Mouse (Mus musculus): ENCODE results near the gene Itga9.

The Itga9 gene

GRCm38 (mm10) chr9:118722789-118723325 lies 116.4 kb downstream of the Itga9 start:
- no peak for DNase-seq (ENCODE audit: low read depth in 2 of 2, low spot score in 2 of 2)

DNA sequence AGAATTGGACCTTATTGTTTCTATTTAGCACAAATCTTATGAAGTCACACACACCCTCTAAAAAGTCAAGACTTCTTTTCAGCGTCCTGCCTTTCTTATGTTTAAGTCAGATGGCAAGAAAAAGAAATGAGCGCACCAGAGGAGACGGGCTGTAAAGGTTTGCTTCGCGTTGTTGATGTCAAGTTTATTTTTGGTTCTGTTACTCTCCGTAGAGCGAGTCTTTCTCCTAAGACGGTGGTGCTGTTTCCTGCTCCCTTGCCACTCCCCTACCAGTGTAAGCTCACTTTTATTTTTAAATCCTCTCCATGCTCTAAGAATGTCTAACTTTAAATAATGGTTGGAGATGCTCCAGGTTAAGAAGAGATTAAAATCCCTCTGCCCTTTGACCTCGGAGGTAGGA lies 118.6 kb downstream of the Itga9 start:
- no peak for DNase-seq (ENCODE audit: low read depth in 2 of 2, low spot score in 2 of 2)

DNA sequence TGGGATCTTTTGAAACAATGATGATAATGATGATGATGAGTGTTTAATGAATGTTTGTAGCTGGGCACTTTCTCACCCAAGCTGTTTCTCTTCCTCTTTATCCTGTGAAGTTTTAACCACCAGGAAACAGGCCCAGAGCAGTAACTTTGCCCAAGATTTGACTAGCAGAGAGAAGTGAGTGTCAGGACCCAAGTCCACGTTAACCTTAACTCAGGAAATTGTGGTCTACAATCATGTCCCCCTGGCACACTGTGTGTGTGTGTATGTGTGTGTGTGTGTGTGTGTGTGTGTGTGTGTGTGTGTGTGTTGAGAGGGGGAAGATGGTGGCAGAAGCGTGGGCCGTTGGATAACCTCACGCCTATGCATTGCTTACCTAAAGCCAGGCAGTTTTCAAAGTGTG lies 120.1 kb downstream of the Itga9 start:
- DNase-seq (ENCODE audit: low read depth in 2 of 2, low spot score in 2 of 2), result no peak

- DNase-seq (ENCODE audit: low read depth in 2 of 2, low spot score in 2 of 2), result no peak
Measured at GRCm38 (mm10) chr9:118728296-118728695, 121.8 kb downstream of the Itga9 start.

GRCm38 (mm10) chr9:118728987-118729386 lies 122.5 kb downstream of the Itga9 start:
- no peak for DNase-seq (ENCODE audit: low read depth in 2 of 2, low spot score in 2 of 2)

- DNase-seq (ENCODE audit: low read depth in 2 of 2, low spot score in 2 of 2), result no peak
Measured at GRCm38 (mm10) chr9:118730172-118730571, 123.7 kb downstream of the Itga9 start.

- no peak for DNase-seq (ENCODE audit: low read depth in 2 of 2, low spot score in 2 of 2)
Measured at GRCm38 (mm10) chr9:118730871-118731390, 124.4 kb downstream of the Itga9 start.

DNA sequence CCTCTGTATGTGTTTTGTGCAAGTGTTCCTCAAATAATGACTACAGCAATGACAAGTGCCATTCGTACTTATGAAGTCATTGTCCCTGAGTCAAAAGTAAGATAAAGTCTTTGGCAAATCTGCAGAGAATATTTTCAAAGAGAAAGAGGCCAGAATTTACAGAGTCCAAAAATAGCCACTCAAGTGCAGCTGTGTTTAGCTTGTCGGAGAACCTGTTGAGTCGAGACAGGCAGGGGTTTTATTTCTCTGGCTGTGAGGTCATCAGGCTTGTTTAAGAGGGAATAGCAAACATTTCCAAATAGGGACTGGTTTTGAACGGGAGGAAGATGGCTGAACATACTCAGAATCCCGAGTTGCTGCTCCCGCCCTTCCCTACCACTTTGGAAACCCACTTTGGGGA lies 125.2 kb downstream of the Itga9 start:
- DNase-seq (ENCODE audit: low read depth in 2 of 2, low spot score in 2 of 2), result no peak

- DNase-seq (ENCODE audit: low read depth in 2 of 2, low spot score in 2 of 2), result no peak
Measured at GRCm38 (mm10) chr9:118733601-118734000, 127.1 kb downstream of the Itga9 start.

DNA sequence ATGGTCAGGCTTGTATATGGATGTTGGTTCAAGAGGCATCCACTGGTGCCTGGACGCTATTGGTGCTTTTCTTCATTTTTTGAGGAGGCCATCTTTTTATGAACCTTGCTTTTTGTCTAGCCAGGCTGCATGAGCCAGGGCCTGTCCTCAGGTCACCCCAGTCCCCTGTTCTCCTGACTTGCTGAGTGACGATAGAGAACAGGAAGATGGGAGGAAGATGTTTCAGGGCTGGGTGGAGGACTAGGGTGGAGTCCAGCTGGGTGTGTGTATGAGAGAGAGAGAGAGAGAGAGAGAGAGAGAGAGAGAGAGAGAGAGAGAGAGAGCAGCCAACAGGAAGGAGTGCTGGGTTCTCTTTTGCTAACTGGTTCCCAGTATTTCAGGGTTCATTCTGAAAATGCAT lies 130.6 kb downstream of the Itga9 start:
- no peak for DNase-seq (ENCODE audit: low read depth in 2 of 2, low spot score in 2 of 2)

GRCm38 (mm10) chr9:118737601-118738137 lies 131.2 kb downstream of the Itga9 start:
- no peak for DNase-seq (ENCODE audit: low read depth in 2 of 2, low spot score in 2 of 2)

GRCm38 (mm10) chr9:118738311-118738710 lies 131.8 kb downstream of the Itga9 start:
- no peak for DNase-seq (ENCODE audit: low read depth in 2 of 2, low spot score in 2 of 2)

DNA sequence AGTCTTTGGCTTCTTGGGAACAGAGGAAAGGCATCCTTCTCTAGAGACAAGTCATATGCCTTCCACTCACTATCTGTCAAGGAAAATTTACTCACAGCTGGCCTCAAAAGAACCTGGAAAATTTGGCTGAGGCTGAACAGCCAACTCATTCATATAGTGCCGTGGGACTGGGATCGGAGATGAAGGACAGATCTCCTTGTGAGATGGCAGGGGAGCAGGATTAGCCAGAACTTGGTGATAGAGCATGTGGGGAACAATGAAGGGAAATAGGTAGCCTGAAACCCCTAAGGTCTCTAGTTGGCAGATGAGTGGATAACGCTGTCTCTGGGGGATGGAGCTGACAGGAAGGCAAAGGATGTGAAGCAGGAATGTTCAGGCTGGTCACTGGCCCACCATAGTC lies 132.6 kb downstream of the Itga9 start:
- DNase-seq (ENCODE audit: low read depth in 2 of 2, low spot score in 2 of 2), result no peak

DNA sequence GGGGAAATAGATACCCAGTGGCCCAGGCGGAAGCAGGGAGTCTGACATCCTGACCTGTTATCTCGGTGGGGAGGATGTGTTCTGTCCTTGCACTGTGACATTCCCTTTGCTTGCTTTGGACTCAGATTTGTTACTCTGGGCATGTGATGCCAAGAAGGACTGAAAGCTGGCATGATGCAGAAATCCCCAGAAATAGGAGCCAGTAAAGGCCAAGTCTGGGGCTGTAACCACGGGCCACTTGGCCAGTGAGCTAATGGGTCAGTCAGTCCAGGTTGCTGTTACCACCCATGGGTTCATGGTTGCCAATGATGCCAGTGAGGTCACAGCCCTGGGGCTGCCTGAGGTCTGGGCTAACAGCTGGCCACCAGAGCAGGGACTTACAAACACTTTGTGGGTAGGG lies 133.2 kb downstream of the Itga9 start:
- DNase-seq (ENCODE audit: low read depth in 2 of 2, low spot score in 2 of 2), result no peak

GRCm38 (mm10) chr9:118741268-118741667 lies 134.8 kb downstream of the Itga9 start:
- no peak for DNase-seq (ENCODE audit: low read depth in 2 of 2, low spot score in 2 of 2)

DNA sequence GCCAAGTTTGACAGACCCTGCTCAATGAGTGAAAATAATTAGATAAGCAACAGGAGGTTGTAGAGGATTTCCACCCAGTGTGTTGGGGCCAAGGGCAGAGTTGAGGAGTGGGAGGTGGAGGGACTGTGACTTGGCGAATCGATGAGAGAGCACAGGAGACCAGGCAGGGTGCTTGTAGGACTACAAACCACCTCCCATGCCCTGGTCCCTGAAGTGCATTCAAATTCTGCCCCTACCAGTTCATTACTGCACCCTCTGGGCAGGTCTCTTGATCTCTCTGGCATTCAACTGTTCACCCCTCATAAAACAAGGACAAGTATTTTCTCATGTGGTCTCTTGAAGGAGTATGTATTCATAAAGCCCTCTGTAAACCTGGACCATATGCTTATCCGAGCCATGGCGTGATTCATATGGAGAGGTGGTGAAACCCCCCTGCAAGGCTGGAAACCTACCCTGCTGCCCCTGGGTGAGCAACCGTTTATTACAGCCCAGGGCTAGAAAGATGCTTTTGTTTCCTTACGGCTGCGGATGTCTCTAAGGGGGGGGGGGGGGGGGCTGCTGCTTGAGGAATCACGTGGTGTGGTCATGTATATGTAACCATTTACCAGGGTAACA lies 143.0 kb downstream of the Itga9 start:
- no peak for DNase-seq (ENCODE audit: low read depth in 2 of 2, low spot score in 2 of 2)

GRCm38 (mm10) chr9:118750828-118751227 lies 144.3 kb downstream of the Itga9 start:
- DNase-seq (ENCODE audit: low read depth in 2 of 2, low spot score in 2 of 2), result peak in 1 of 2 experiments; percentile 28

GRCm38 (mm10) chr9:118752376-118752775 lies 145.9 kb downstream of the Itga9 start:
- no peak for DNase-seq (ENCODE audit: low read depth in 2 of 2, low spot score in 2 of 2)

DNA sequence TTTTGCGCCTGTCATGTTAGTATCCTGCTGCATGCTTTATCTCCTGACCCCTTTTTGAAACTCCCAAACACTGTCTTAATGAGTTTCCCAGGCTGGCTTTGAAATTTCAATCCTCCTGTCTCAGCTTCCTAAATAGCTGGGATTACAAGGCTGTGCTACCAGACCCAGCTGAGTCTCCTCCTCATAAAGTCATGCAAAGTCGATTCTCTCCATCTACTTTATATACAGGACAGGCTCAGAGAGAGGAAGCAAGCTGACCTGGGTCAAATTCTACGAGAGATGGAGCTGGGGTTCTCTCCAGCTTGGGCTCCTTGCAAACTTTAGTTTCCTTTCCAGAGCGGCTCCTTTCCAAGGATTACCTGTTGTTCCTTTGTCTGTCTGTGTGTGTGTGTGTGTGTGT lies 153.0 kb downstream of the Itga9 start:
- DNase-seq (ENCODE audit: low read depth in 2 of 2, low spot score in 2 of 2), result no peak

DNA sequence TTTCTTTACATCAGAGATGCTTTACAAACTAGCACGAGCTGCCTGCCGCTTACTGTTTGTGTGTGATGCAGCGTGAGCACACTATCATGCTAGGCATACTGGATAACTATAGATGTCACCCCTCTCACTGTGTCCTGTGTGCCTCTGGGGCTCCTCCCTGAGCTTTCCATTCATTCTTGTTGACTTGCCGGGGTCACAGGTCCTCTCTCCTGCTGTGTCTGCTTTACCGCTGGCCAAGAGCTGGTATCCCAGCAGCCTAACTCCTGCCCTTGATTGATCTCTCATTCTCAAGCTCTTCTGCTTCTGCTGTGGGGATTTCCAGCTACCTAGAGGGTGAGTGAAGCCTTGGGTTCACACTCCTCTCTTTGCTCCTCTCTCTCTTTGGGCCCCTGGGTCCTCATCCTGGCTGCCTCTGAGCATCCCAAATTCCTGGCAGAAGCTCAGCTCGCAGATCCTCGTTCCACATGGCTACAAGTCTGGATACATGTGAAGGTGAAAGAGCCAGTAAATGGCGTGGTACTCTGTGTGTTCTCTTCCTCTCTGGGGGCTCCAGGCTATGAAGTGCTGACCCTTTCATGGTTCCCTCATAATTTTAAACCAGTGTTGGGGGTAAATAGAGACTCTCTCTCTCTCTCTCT lies 155.6 kb downstream of the Itga9 start:
- no peak for DNase-seq (ENCODE audit: low read depth in 2 of 2, low spot score in 2 of 2)

DNA sequence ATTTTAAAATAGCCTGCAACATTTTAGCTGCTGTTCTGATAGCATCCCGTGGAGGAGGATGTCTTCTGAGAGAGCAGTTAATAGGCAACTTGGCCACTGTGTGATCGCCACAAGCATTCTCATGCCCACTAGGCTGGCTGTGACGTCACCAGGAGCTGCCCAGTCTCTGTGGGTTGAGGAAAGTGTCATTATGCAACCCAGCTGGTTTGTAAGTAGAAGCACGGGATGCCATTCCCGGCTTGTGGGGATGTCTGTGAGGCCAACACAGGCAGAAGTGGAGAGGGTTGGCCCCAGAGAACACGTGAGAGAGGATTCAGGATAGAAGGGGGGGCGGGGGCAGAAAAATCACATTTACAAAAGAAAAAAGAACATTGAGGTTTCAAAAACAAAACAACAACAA lies 156.3 kb downstream of the Itga9 start:
- no peak for DNase-seq (ENCODE audit: low read depth in 2 of 2, low spot score in 2 of 2)

DNA sequence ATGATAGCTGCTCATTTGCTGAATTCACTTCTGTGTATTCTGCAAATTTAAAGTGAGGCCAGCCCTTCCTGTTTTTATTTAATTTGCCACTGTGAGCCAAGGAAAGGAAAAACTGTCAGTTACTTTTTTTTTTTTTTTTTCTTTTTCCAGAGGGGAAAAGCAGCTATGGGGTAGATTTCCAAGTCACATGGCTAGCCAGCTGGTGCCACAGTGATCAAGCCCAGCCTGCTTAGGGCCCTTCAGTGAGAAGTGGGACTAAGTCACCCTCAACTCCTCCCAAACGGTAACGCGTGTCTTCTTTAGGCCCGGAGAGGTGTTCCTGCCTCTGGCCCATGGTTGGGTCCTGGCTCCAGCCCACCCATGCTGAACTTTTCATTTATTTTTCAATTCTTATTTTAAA lies 156.7 kb downstream of the Itga9 start:
- DNase-seq (ENCODE audit: low read depth in 2 of 2, low spot score in 2 of 2), result no peak
